Mouse (Mus musculus): ENCODE data around the gene Mthfd2.

Gene Mthfd2

DNA sequence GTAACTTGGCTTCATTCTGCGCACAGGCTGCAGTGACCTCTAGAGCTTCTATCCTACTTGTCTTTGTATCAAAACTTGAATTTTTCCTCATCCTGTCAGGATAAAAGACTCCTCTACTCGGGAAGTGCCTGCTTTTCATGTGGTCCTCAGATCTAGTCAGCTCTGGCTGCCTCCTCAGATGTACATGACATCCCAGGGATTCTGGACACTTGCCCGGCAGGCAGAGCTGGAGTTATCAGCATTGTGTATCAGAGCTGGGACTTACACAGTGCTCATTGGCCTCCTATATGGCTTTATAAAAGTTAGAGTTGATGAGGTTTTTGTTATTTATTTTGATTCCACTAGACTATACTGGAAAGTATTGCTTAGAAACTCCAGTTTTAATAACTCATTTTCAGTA, 15.7 kb upstream of the Mthfd2 start:
- DNase-seq (ENCODE audit: low read depth, low spot score), result no peak

DNA sequence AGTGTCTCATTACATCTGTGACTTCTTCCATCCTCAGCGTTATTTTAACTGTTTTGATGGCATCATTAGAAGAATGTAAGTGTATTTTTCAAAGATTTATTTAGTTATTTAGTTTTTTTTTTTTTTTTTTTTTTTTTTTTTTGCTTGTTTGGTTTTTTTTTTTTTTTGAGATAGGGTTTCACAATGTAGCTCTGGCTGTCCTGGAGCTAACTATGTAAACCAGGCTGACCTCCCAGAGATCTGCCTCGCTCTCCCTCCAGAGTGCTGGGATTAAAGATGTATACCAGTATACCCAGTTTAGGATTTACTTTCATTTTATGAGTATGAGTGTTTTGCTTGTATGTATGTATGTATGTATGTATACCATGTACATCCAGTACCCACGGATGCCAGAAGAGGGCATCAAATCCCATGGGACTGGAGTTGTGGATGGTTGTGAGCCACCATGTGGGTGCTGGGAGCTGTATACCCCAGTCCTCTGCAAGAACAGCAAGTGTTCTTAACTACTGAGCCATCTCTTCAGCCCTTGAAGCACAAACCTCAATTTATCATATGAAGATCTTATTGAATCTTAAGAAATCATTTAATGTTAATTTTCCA, 2.0 kb upstream of the Mthfd2 start:
- no peak for DNase-seq (ENCODE audit: low read depth, low spot score)

DNA sequence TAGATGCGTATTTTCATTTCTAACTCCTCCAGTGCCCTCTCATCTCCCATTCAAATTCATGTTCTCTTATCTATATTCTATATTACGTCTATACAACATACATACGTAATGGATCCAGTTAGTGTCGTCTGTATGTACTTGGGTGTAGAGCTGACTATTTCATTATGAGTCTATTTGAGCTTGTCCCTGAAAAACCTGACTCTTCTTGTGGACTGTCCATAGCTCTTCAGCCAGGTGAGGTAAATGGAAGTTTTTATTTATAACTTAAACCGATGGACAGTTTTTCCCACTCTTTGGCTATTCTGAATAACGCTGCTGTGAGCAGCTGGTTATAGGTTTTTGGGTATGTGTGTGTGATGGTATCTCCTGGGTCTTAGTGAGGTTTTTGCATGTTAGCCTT, 1.1 kb upstream of the Mthfd2 start:
- DNase-seq (ENCODE audit: low read depth, low spot score), result no peak

- no peak for DNase-seq (ENCODE audit: low read depth, low spot score)
These were observed 657 bp upstream of the Mthfd2 start for GRCm38 (mm10) chr6:83326394-83326736.

- no peak for DNase-seq (ENCODE audit: low read depth, low spot score)
These were observed 1.9 kb downstream of the Mthfd2 start for GRCm38 (mm10) chr6:83323652-83324419.

- no peak for DNase-seq (ENCODE audit: low read depth, low spot score)
These were observed 2.9 kb downstream of the Mthfd2 start for GRCm38 (mm10) chr6:83322794-83323193.

DNA sequence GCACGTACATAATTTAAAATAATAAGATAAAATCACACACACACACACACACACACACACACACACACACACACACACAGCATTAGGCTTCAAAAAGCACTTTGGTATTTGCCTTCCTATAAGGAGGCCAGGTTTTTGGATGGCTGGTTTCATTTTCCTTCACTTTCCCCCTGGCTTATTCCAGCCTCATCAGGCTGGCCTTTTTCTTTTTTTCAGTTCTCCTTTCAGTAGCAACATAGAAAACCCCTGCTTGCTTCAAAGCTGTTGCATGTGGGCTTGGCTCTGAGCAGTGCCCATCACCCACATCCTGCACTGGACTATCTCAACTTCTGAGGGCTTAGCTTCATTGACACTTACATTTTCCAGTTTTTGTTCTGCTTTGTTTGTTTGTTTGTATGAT, 3.8 kb downstream of the Mthfd2 start:
- DNase-seq (ENCODE audit: low read depth, low spot score), result no peak

DNA sequence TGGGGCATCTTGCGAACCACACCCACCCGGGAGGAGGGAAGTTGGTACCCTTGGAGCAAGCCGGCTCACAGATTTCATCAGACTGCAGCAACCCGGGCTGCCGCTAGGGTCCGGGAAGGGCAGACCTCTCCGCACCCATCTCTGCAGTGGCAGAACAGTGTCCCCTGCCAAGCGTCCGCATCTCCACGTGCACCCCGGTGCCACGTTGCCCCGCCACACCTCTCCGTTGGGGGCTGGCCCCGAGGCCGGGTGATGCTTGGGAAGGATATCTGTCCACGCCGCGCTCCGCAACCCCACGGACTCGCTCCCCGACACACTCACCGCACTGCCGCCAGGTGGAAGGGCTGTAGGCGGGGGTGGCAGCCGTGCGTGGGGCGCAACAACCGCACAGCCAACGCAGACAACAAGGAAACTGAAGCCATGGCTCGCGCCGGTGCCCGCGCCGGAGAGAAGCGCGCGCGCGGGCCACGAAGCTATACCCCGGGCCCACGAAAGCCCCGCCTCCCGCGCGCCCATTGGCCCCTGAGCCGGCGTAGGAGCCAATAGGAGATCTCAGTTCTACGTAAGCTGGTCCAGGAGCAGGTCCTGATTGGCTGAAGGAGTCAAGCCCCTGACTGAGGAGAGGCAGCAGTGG, 8.5 kb downstream of the Mthfd2 start:
- peak; percentile 83 for DNase-seq (ENCODE audit: low read depth, low spot score)

- DNase-seq (ENCODE audit: low read depth, low spot score), result no peak
These were observed 9.7 kb downstream of the Mthfd2 start for GRCm38 (mm10) chr6:83316022-83316421.

GRCm38 (mm10) chr6:83315293-83315692, 10.4 kb downstream of the Mthfd2 start:
- no peak for DNase-seq (ENCODE audit: low read depth, low spot score)

DNA sequence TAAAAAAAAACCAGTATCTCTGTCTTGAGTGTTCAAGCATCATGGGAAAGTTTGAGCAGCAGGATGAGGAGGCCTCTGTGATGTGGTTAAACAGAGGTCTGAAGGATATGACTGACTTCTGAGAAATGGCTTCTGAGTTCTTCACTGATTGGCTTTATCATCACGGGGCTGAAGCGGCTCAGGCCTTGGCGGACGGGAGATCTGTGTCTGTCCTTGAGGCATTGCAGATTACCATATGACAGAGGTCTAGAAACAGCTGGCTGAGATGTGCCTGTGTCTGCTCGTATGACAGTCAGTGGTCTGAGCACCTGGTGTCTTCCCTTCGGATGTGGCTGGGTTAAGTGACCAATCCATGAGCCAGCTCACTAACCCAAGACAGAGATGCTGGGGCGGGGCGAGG, 13.2 kb downstream of the Mthfd2 start:
- DNase-seq (ENCODE audit: low read depth, low spot score), result no peak

- DNase-seq (ENCODE audit: low read depth, low spot score), result no peak
These were observed 13.7 kb downstream of the Mthfd2 start for GRCm38 (mm10) chr6:83312021-83312420.

GRCm38 (mm10) chr6:83311206-83311605, 14.5 kb downstream of the Mthfd2 start:
- DNase-seq (ENCODE audit: low read depth, low spot score), result no peak

DNA sequence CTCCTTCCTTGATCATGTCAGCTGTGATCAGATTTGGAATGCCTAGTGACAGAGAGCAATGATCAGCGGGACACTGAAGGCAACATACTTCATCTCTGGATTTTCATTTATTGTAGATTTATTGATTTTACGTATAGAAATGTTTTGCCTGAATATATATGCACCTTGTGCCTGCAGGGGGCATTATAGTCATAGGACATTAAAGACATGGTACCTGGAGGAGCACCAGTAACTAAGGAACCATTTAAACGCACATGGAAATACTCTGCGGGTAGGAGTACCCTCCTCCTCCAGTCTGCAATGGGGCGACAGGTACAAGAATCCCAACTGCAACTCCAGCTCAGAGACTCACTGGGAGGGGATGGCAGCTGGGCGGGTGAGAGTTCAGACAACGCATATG, 16.7 kb downstream of the Mthfd2 start:
- no peak for DNase-seq (ENCODE audit: low read depth, low spot score)

GRCm38 (mm10) chr6:83302264-83302663, 23.4 kb downstream of the Mthfd2 start:
- DNase-seq (ENCODE audit: low read depth, low spot score), result no peak

- DNase-seq (ENCODE audit: low read depth, low spot score), result no peak
These were observed 24.4 kb downstream of the Mthfd2 start for GRCm38 (mm10) chr6:83301294-83301693.

GRCm38 (mm10) chr6:83300447-83301229, 25.1 kb downstream of the Mthfd2 start:
- no peak for DNase-seq (ENCODE audit: low read depth, low spot score)

GRCm38 (mm10) chr6:83280256-83280955, 45.3 kb downstream of the Mthfd2 start:
- DNase-seq (ENCODE audit: low read depth, low spot score), result no peak

DNA sequence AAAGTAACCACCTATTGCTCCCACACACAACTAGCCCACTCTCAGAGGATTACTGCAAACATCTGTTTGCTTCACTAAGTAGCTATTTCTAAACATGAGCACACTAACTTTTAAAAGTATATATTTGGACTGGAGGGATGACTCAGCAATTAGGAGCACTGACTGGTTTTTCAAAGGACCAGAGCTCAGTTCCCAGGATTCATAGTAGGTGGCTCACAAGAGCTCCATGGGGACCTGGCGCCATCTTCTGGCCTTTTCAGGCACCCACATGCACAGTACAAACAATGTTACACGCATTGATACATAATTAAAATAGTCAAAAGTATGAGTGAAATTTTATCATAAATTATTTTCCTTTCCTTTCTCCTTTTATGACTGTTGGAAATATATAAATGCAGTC, 46.8 kb downstream of the Mthfd2 start:
- DNase-seq (ENCODE audit: low read depth, low spot score), result no peak

DNA sequence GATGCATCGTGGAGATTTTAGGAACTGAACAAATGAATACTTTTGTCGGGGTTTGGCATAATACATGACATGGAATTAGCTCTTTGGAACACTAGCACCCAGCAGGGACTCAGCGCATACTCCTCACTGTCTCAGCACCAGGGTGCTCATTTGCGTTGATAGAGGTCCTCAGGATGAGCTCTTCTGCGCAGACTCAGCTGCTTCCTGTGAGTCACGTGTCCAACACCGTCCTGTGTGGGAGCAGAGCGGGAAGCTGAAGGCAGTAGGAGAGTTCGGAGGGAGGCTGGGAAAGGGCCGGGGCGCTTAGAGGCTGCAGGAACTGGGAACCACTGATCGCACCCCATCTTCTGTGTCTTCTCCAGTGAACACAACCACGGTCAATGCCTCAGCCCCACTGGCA, 48.6 kb downstream of the Mthfd2 start:
- no peak for DNase-seq (ENCODE audit: low read depth, low spot score)

- DNase-seq (ENCODE audit: low read depth, low spot score), result no peak
These were observed 52.0 kb downstream of the Mthfd2 start for GRCm38 (mm10) chr6:83273733-83274132.
